Mouse (Mus musculus): ENCODE results near the gene Evi2a. TPM values are rescaled to one million over a fixed set of nuclear protein-coding genes. Genes with fewer than 3 reads are reported as not detected.

Gene Evi2a
- total RNA-seq, 2 experiments from 2014 or later: 1.1 to 2.1 TPM

Other genes with a start within 250 kb of the Evi2a start
- gene Gm9964, start 233.7 kb downstream of the Evi2a start, total RNA-seq (2021): not detected
- gene Nf1, start 190.9 kb downstream of the Evi2a start, total RNA-seq (2021): 10 to 100 TPM; 30.9 to 31.6 TPM
- not detected for gene Omg, start 26.5 kb downstream of the Evi2a start, total RNA-seq (2021)
- gene Evi2b, start 6.8 kb downstream of the Evi2a start, total RNA-seq (2021): 1 to 10 TPM; 1.1 to 1.2 TPM
- under 1 TPM in 1 of 2 experiments, not detected in 1; 0.15 TPM for gene Evi2, start within 50 bp of the Evi2a start, total RNA-seq (2021)
- 1 to 10 TPM in 1 of 2 experiments, under 1 TPM in 1; 0.17 to 1.3 TPM for gene Rab11fip4, start 60.6 kb upstream of the Evi2a start, total RNA-seq (2021)

Measured in heart, postnatal 14 days (tissue).